Mouse (Mus musculus) intestine, postnatal 0 days (tissue): ENCODE data around the gene Emilin2. TPM values are rescaled to one million over a fixed set of nuclear protein-coding genes. Genes with fewer than 3 reads are reported as not detected.
"Not testable (repeated sequence)": the region's sequence is repeated elsewhere in the genome, so short reads cannot be mapped to it uniquely, and the experiment has no call there.

Experiments
- ATAC-seq: fragments of 200-750 bp; cut with Nextera tagmentation; 2 replicates; pipeline ENCODE4 v1.8.0; 2017; ENCODE audit warnings: mild to moderate bottlenecking, moderate TSS enrichment, moderate library complexity
- H3K27ac ChIP-seq: fragments of 300-500 bp; sonication (generic); 2 replicates; pipeline ENCODE4 v1.5.1; 2014; ENCODE audit warnings: mild to moderate bottlenecking, low read depth, low read length, moderate library complexity
- H3K27me3 ChIP-seq: fragments of 300-500 bp; sonication (generic); replicated peaks from 2 replicates; pipeline ENCODE4 v1.6.1; 2014; ENCODE audit warnings: low read length, mixed read lengths; ENCODE audit not compliant: control insufficient read depth, insufficient read depth
- H3K36me3 ChIP-seq: fragments of 300-500 bp; sonication (generic); 2 replicates; pipeline ENCODE4 v1.6.1; 2014; ENCODE audit warnings: mild to moderate bottlenecking, moderate library complexity; ENCODE audit not compliant: control insufficient read depth, insufficient read depth
- H3K4me1 ChIP-seq: fragments of 300-500 bp; sonication (generic); replicated peaks from 2 replicates; pipeline ENCODE4 v1.6.1; 2014; ENCODE audit warnings: antibody characterized with exemption, low read length, mixed read lengths; ENCODE audit not compliant: control insufficient read depth, insufficient read depth
- H3K4me2 ChIP-seq: fragments of 300-500 bp; sonication (generic); replicated peaks from 2 replicates; pipeline ENCODE4 v1.6.1; 2014; ENCODE audit warnings: low read depth, mild to moderate bottlenecking, moderate library complexity
- H3K4me3 ChIP-seq: fragments of 300-500 bp; sonication (generic); 2 replicates; pipeline ENCODE4 v1.5.1; 2014; ENCODE audit warnings: low read depth, low read length
- H3K9ac ChIP-seq: fragments of 300-500 bp; sonication (generic); 2 replicates; pipeline ENCODE4 v1.6.1; 2014; ENCODE audit warnings: mild to moderate bottlenecking, low read depth, low read length
- H3K9me3 ChIP-seq: fragments of 300-500 bp; sonication (generic); 2 replicates; pipeline ENCODE4 v1.6.1; 2016; ENCODE audit warnings: mixed run types; ENCODE audit not compliant: control insufficient read depth
- CTCF ChIP-seq: sonication (generic); IDR thresholded peaks from 2 replicates; pipeline ENCODE4 v1.5.1; 2016; ENCODE audit warnings: low read depth, mild to moderate bottlenecking, control low read depth, antibody characterized with exemption, moderate library complexity
- WGBS: fragments of 180-500 bp; shearing (Covaris S2); extraction: QIAGEN DNeasy Blood & Tissue Kit; methylation state at CpG from one replicate; pipeline ENCODE4 v1.1.7; 2014; 5-methylcytosine and 5-hydroxymethylcytosine counted together
- polyA plus RNA-seq: library from polyadenylated mRNA; unstranded; fragments of >200 nt; fragmentation: Nextera tagmentation; extraction: Ambion mirVana; gene quantifications from 2 replicates; pipeline ENCODE4 v1.2.1, GENCODE M21; 2015

The Emilin2 gene
- polyA plus RNA-seq, 1 experiment from 2014 or later: 0.82 TPM

DNA sequence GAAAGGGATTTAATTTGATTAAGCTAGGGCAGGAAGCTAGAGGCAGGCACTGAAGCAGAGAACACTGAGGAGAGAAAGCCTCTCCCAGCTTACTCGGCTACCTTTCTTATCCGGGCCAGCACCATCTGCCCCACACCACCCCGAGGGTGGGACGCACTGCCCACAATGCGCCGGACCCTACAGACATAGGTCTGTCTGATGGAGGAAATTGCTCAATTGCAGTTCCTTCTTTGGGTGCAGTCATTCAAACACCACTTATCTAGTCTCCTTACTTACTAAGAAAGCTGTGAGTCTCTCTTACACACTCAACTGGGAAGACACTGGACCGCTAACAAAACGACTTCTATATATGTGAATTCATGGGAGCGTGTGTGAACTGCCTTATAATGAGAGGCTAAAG, 25.8 kb upstream of the Emilin2 start:
- Histone ChIP-seq H3K9me3 (no peaks in the 10 kb centered on the region), H3K4me1 (no peaks in the 10 kb centered on the region), H3K9ac (no peak overlapping the region), H3K4me3 (no peak overlapping the region), H3K27ac (no peak overlapping the region), H3K4me2 (no peak overlapping the region), H3K36me3 (no peaks in the 10 kb centered on the region; the same call in 1 of the 2 replicates), H3K27me3 (no peaks in the 10 kb centered on the region)
- WGBS: 91% methylated on average over 9 of the region's 9 CpGs
- no peak for TF ChIP-seq CTCF
- no peak for ATAC-seq

GRCm38 (mm10) chr17:71336421-71336820, 24.6 kb upstream of the Emilin2 start:
- H3K4me2 ChIP-seq: no peak overlapping the region
- no peaks in the 10 kb centered on the region for H3K36me3 ChIP-seq
- no peak overlapping the region for H3K9ac ChIP-seq
- ATAC-seq: no peak
- no peak for TF ChIP-seq CTCF
- no peaks in the 10 kb centered on the region for H3K9me3 ChIP-seq
- no peaks in the 10 kb centered on the region for H3K4me1 ChIP-seq
- no peaks in the 10 kb centered on the region for H3K27me3 ChIP-seq
- WGBS: 56% methylated on average over 8 of the region's 8 CpGs
- no peak overlapping the region for H3K27ac ChIP-seq
- H3K4me3 ChIP-seq: no peak overlapping the region

GRCm38 (mm10) chr17:71332298-71332697, 20.5 kb upstream of the Emilin2 start:
- no peak overlapping the region for H3K4me2 ChIP-seq
- whole genome bisulfite sequencing: 37% methylated on average over 15 of the region's 15 CpGs

GRCm38 (mm10) chr17:71320731-71321130, 9.0 kb upstream of the Emilin2 start:
- not testable (repeated sequence) for H3K27me3 ChIP-seq, H3K9ac ChIP-seq, H3K9me3 ChIP-seq, H3K27ac ChIP-seq, H3K4me2 ChIP-seq, H3K36me3 ChIP-seq, ATAC-seq, H3K4me1 ChIP-seq, H3K4me3 ChIP-seq
- 87% methylated on average over 8 of the region's 8 CpGs for WGBS

More at GRCm38 (mm10) chr17:71332298-71332697, 20.5 kb upstream of the Emilin2 start:
- ATAC-seq: no peak
- H3K36me3 ChIP-seq: no peaks in the 10 kb centered on the region
- no peaks in the 10 kb centered on the region for H3K9me3 ChIP-seq
- no peak overlapping the region for H3K4me3 ChIP-seq
- H3K4me1 ChIP-seq: no peaks in the 10 kb centered on the region
- H3K9ac ChIP-seq: no peak overlapping the region
- TF ChIP-seq CTCF: no peak
- H3K27ac ChIP-seq: no peak overlapping the region
- H3K27me3 ChIP-seq: no peaks in the 10 kb centered on the region

- WGBS: 85% methylated on average over 3 of the region's 3 CpGs
- no peak for TF ChIP-seq CTCF
Measured at GRCm38 (mm10) chr17:71319361-71319760, 7.6 kb upstream of the Emilin2 start.

GRCm38 (mm10) chr17:71317571-71317970, 5.8 kb upstream of the Emilin2 start:
- TF ChIP-seq CTCF: no peak
- ATAC-seq: no peak
- H3K4me1 ChIP-seq: no peaks in the 10 kb centered on the region

More at GRCm38 (mm10) chr17:71319361-71319760, 7.6 kb upstream of the Emilin2 start:
- H3K9ac ChIP-seq: no peak overlapping the region
- H3K4me1 ChIP-seq: no peaks in the 10 kb centered on the region
- no peak overlapping the region for H3K27ac ChIP-seq
- ATAC-seq: no peak
- H3K4me3 ChIP-seq: no peak overlapping the region
- no peaks in the 10 kb centered on the region for H3K9me3 ChIP-seq
- H3K27me3 ChIP-seq: no peaks in the 10 kb centered on the region
- no peaks in the 10 kb centered on the region for H3K36me3 ChIP-seq
- H3K4me2 ChIP-seq: no peak overlapping the region

GRCm38 (mm10) chr17:71314315-71314714, 2.5 kb upstream of the Emilin2 start:
- no peaks in the 10 kb centered on the region for H3K36me3 ChIP-seq

More at GRCm38 (mm10) chr17:71317571-71317970, 5.8 kb upstream of the Emilin2 start:
- H3K36me3 ChIP-seq: no peaks in the 10 kb centered on the region
- H3K4me2 ChIP-seq: no peak overlapping the region
- WGBS: 88% methylated on average over 4 of the region's 4 CpGs
- no peak overlapping the region for H3K27ac ChIP-seq
- H3K9me3 ChIP-seq: no peaks in the 10 kb centered on the region
- H3K4me3 ChIP-seq: no peak overlapping the region
- H3K9ac ChIP-seq: no peak overlapping the region
- no peaks in the 10 kb centered on the region for H3K27me3 ChIP-seq

More at GRCm38 (mm10) chr17:71314315-71314714, 2.5 kb upstream of the Emilin2 start:
- 64% methylated on average over 4 of the region's 4 CpGs for WGBS
- no peaks in the 10 kb centered on the region; the same call in 1 of the 2 replicates for H3K4me1 ChIP-seq
- H3K9ac ChIP-seq: no peak overlapping the region
- no peak for ATAC-seq
- no peaks in the 10 kb centered on the region for H3K9me3 ChIP-seq
- H3K27me3 ChIP-seq: peaks cover 25% of the 10 kb centered on the region
- no peak for TF ChIP-seq CTCF
- H3K4me2 ChIP-seq: no peak overlapping the region
- H3K4me3 ChIP-seq: no peak overlapping the region
- H3K27ac ChIP-seq: no peak overlapping the region
